Mouse (Mus musculus) lung, postnatal 0 days (tissue): ENCODE measurements around the gene Rtn1.

Experiments used
- CTCF ChIP-seq: IDR thresholded peaks from 2 replicates; pipeline ENCODE4 v1.5.1; 2016; ENCODE audit warnings: antibody characterized with exemption, mild to moderate bottlenecking
- EP300 ChIP-seq: IDR thresholded peaks from 2 replicates; pipeline ENCODE4 v1.6.1; 2016; ENCODE audit warnings: antibody characterized with exemption, mild to moderate bottlenecking, control low read depth

DNA sequence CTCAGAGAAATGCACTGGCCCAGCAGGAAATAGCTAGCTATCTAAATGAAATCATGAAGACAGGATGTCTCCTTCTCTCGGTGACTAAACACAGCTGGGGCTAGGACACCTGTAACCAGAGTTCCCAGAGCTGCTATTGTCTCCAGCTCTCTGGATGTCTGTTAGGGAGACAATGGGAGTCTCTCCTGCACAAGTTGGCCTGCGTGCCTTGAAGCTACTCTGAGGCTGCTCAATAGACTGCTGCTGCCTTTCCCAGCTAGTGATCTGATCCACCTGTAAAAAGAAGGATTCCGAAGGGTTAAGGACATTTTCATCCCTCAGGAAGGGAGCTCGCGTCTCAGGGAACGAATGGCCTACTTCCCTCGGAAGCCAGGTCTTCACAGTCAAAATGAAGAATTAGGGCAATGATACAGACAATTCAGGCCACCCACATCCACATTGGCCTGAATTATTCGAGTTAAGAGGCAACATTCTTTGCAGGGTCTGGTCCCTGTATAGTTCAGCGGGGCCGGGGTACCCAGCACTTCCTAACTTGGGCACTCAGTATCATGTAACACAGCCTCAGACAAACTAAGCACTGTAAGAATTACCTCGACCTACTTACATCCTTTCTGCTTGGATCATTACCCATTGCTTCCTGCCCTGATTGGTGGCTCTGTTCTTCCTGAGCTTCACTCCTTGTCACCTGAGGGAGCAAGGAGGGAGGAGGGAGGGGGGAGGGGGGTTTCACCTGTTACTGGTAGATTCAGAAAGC, 51.0 kb downstream of the Rtn1 start:
- TF ChIP-seq CTCF (no peak), EP300 (no peak)
